Mouse (Mus musculus) spleen, adult 2 months (tissue): ENCODE results near the gene Rpl35. TPM values are rescaled to one million over a fixed set of nuclear protein-coding genes. Genes with fewer than 3 reads are reported as not detected.

Experiments used
- DNase-seq, 2 experiments: peaks; one replicate each; pipeline versions ENCODE4 v3.0.0 to v3.0.0-alpha.2; 2012 to 2021; ENCODE audit warnings: low spot score in 2 of 2, low read depth in 1 of 2
- H3K27ac ChIP-seq: fragments of 200-500 bp; 2 replicates; pipeline ENCODE4 v1.5.1; 2012; ENCODE audit warnings: low read length, inconsistent platforms; ENCODE audit not compliant: insufficient read depth
- H3K27me3 ChIP-seq: fragments of 200-500 bp; 2 replicates; pipeline ENCODE4 v1.6.1; 2012; ENCODE audit warnings: mild to moderate bottlenecking, moderate library complexity, low read length, inconsistent platforms; ENCODE audit not compliant: control insufficient read depth, insufficient read depth
- H3K36me3 ChIP-seq: fragments of 200-500 bp; 2 replicates; pipeline ENCODE4 v1.6.1; 2012; ENCODE audit warnings: mild to moderate bottlenecking, low read length, inconsistent platforms; ENCODE audit not compliant: control insufficient read depth, insufficient read depth
- H3K4me1 ChIP-seq: fragments of 200-500 bp; 2 replicates; pipeline ENCODE4 v1.6.1; 2011; ENCODE audit warnings: inconsistent platforms; ENCODE audit not compliant: control insufficient read depth, insufficient read depth, insufficient read length
- H3K4me3 ChIP-seq: fragments of 200-500 bp; 2 replicates; pipeline ENCODE4 v1.5.1; 2011; ENCODE audit warnings: mild to moderate bottlenecking, inconsistent platforms; ENCODE audit not compliant: insufficient read depth, insufficient read length; ENCODE audit errors: extremely low read depth
- CTCF ChIP-seq: fragments of 200-500 bp; IDR thresholded peaks from 2 replicates; pipeline ENCODE4 v1.5.1; 2011; ENCODE audit warnings: mild to moderate bottlenecking, inconsistent platforms; ENCODE audit not compliant: insufficient read depth, insufficient read length, insufficient replicate concordance; ENCODE audit errors: extremely low read depth
- POLR2A ChIP-seq: fragments of 200-500 bp; IDR thresholded peaks from 2 replicates; pipeline ENCODE4 v1.6.1; 2011; ENCODE audit warnings: low read depth, low read length, inconsistent platforms
- WGBS: fragments of 180-500 bp; shearing (Covaris S2); methylation state at CpG from one replicate; pipeline ENCODE4 v1.1.7; 2018; 5-methylcytosine and 5-hydroxymethylcytosine counted together
- polyA plus RNA-seq: library from polyadenylated mRNA; depleted of rRNA; stranded (reverse); fragments of >200 nt; gene quantifications from 2 replicates; pipeline ENCODE4 v1.2.3, GENCODE M21; 2012; rRNA removed

The Rpl35 gene
- polyA plus RNA-seq: 149 and 220 TPM in 2 replicates

DNA sequence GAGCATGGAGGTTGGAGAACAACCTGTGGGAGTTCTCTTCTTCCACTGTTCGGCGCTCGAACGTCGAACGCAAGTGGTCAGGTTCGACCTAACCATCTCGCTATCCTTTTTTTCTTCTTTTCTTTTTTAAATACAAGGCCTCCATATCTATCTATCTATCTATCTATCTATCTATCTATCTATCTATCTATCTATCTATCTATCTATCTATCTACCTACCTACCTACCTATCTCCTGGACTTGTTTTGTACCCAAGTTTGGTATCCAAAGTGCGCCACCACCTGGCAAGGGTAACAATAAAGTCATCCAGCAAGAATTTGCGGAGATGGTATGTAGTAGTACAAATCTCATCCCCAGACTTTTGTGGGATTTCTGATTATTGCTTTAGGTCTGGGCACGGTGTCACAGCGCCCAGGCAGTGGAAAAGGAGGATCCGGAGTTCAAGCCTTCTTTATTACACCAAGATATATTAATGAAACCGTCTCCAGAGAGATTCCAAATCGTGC lies at the start of gene Rpl35:
Gene Rpl35, minus strand, starts transcription at position 51 of the 506 bp plus-strand sequence.
- peak; percentile 49 to 75 for DNase-seq
- TF ChIP-seq POLR2A (no peak), CTCF (peak; percentile 15; the same call in 1 of the 2 replicates)
- Histone ChIP-seq H3K27me3 (no peaks in the 10 kb centered on the region), H3K36me3 (peaks cover 15% of the 10 kb centered on the region), H3K4me3 (peak within 1 kb of the TSS; percentile 96), H3K4me1 (peaks cover 20% of the 10 kb centered on the region; the same call in 1 of the 2 replicates), H3K27ac (peak within 1 kb of the TSS; percentile 67)
- 10% methylated on average over 15 of the region's 15 CpGs for WGBS

DNA sequence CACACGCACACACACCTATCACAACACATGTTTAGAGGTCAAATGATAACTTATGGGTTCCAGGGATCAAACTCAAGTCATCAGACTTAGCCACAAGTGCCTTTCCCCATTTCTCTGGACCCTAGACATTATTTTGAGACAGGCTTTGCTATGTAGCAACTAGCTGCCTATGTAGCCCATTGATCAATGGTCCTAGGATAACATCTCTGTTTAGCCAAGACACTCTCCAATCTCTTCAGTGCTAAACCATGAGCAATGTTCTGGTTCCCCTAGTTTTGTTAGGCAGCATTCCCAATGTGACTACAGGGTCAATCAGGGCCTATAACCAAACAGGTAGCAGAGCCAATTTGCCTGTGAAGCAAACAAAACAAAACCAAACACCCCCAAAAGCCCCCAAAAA lies 43.1 kb upstream of the Rpl35 start:
- H3K27ac ChIP-seq: no peak overlapping the region
- peaks cover 32% of the 10 kb centered on the region for H3K36me3 ChIP-seq
- no peak for DNase-seq
- no peak overlapping the region for H3K4me3 ChIP-seq
- H3K4me1 ChIP-seq: no peaks in the 10 kb centered on the region
- no peaks in the 10 kb centered on the region for H3K27me3 ChIP-seq
- TF ChIP-seq POLR2A (no peak), CTCF (no peak)
- 95% methylated on average over 1 of the region's 1 CpGs for WGBS

DNA sequence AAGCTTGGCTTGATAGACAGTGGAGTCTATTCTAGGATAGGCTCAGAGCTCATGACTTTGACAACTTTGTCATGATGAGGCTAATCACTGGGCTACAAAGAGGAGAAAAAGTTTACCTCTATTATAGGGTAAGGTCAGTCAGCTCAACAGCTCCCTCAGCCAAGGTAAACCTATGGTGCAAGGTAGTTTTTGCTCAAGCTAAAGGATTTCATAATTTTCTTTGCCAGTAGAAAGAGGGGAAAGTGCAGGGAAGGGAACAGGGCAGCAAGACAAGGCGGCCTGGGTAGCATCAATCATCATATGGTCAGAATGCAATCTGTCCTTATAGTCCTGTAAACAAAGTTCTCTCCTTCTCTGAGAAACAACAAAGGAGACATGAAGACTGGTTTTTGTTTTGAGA lies 34.8 kb upstream of the Rpl35 start:
- no peak for DNase-seq

DNA sequence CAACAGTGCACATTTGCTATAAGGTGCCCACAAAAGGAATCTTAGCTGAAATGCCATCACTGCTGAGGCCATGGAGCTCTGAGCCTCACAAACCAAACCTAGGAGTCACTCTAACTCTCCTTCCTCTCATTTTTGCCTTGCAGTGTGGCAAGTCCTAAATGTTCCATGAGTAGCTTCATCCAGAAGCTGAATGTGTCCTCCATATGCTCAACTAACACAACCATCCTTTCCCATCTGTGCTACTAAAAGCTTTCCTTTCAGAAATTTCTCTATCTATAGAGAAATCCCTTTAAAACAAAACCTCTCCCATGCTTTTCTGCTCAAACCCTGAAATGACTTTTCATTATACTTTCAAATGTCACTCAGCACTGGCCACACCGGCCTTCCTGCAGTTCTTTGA lies 26.2 kb upstream of the Rpl35 start:
- Histone ChIP-seq H3K4me1 (no peaks in the 10 kb centered on the region), H3K36me3 (peaks cover 29% of the 10 kb centered on the region), H3K27me3 (no peaks in the 10 kb centered on the region), H3K4me3 (no peak overlapping the region), H3K27ac (no peak overlapping the region)
- TF ChIP-seq CTCF (no peak), POLR2A (no peak)
- no peak for DNase-seq
- WGBS: 96% methylated on average over 1 of the region's 1 CpGs

More for the DNA sequence above, 34.8 kb upstream of the Rpl35 start:
- no peak overlapping the region for H3K27ac ChIP-seq
- H3K36me3 ChIP-seq: peaks cover 17% of the 10 kb centered on the region
- TF ChIP-seq POLR2A (no peak), CTCF (no peak)
- H3K4me1 ChIP-seq: no peaks in the 10 kb centered on the region
- no peak overlapping the region for H3K4me3 ChIP-seq
- H3K27me3 ChIP-seq: no peaks in the 10 kb centered on the region
- 97% methylated on average over 1 of the region's 1 CpGs for WGBS

DNA sequence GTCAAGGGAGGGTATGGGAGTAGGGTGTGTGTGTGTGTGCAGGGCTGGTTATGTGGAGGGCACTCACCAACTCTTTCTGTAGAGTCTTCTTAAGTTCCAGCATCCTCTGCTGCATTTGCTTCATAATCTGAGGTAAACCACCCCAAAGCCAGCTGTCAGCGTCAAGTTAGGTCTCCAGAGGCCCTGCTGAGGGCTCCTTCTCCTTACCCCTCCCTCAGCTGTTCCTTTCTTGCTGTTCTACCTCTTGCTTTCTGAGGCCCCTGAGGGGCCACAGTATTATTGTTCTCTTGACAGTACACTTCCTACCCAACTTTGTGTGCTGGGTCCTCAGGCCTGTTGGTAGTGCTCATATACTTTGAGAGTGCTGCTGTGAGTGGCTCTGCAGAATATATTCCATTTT lies 14.6 kb upstream of the Rpl35 start:
- DNase-seq: no peak
- H3K36me3 ChIP-seq: peaks cover 26% of the 10 kb centered on the region
- TF ChIP-seq POLR2A (no peak), CTCF (no peak)
- 54% methylated on average over 1 of the region's 1 CpGs for WGBS
- H3K4me1 ChIP-seq: peaks cover 21% of the 10 kb centered on the region
- H3K27ac ChIP-seq: peak overlapping the region; percentile 28; the same call in 1 of the 2 replicates
- no peaks in the 10 kb centered on the region for H3K27me3 ChIP-seq
- no peak overlapping the region for H3K4me3 ChIP-seq

DNA sequence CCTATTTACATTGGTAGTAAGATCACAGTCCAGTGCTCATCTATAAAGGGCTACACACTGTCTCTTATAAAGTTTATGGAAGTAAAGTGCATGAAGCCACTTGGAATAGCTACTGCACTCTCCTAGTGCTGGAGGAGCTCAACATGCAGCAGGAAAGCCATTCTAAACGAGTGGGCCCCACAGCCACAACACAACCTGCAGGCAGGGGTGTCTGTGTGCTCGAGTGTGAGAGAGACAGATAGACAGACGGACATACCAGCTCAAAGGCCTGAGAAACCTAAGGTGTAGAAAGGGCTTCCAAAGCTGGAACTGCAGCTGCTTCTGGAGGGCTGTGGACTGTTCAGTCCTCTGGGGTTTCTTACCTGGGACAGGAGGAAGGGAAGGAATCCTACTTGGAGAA lies 11.2 kb upstream of the Rpl35 start:
- no peaks in the 10 kb centered on the region for H3K27me3 ChIP-seq
- WGBS: 69% methylated on average over 3 of the region's 3 CpGs
- H3K4me1 ChIP-seq: peaks cover 19% of the 10 kb centered on the region
- H3K27ac ChIP-seq: no peak overlapping the region
- peaks cover 36% of the 10 kb centered on the region for H3K36me3 ChIP-seq
- no peak overlapping the region for H3K4me3 ChIP-seq
- DNase-seq: no peak
- TF ChIP-seq CTCF (no peak), POLR2A (no peak)

DNA sequence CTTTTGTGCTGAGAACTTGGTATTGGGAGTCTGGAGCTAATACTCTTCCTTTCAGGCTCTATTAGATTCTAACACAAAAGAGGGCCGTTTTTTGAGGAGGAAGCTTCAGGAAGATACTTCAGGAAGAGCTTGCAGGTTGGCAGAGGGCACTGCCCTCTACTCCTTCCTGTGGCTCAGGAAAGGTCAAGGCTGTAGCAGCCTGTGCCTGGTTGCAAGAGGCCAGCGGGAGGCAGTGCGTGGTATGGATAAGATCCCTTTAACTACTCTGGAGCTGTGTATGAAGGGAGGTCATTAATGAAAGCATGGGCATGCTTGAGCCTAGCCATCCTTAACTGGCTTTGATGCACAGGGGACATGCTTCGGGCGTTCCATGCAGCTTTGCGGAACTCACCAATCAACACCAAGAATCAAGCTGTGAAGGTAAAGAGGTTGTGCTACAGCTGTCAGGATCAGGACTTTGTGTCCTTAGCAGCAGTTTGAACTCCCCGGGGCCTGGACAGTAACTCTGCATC lies 7.4 kb upstream of the Rpl35 start:
- Histone ChIP-seq H3K27ac (peak overlapping the region; percentile 36), H3K4me3 (no peak overlapping the region), H3K4me1 (peaks cover 18% of the 10 kb centered on the region), H3K36me3 (peaks cover 34% of the 10 kb centered on the region), H3K27me3 (no peaks in the 10 kb centered on the region)
- TF ChIP-seq CTCF (no peak), POLR2A (no peak)
- no peak for DNase-seq
- 82% methylated on average over 7 of the region's 7 CpGs for WGBS
